Mouse (Mus musculus) kidney, embryonic 14.5 days (tissue): ENCODE data around the gene Tbc1d2. TPM values are rescaled to one million over a fixed set of nuclear protein-coding genes. Genes with fewer than 3 reads are reported as not detected.

Source experiments
- ATAC-seq: fragments of 200-750 bp; cut with Nextera tagmentation; 2 replicates; pipeline ENCODE4 v1.8.0; 2017; ENCODE audit warnings: moderate number of reproducible peaks, mild to moderate bottlenecking, moderate TSS enrichment, moderate library complexity; ENCODE audit not compliant: low FRiP score, low TSS enrichment
- H3K27ac ChIP-seq: fragments of 300-500 bp; sonication (generic); 2 replicates; pipeline ENCODE4 v1.5.1; 2014; ENCODE audit warnings: low read depth, mild to moderate bottlenecking, low read length, moderate library complexity, mixed read lengths
- H3K27me3 ChIP-seq: fragments of 300-500 bp; sonication (generic); 2 replicates; pipeline ENCODE4 v1.6.1; 2014; ENCODE audit warnings: mild to moderate bottlenecking, low read length; ENCODE audit not compliant: control insufficient read depth, insufficient read depth
- H3K36me3 ChIP-seq: fragments of 300-500 bp; sonication (generic); 2 replicates; pipeline ENCODE4 v1.6.1; 2014; ENCODE audit warnings: low read length, mixed read lengths; ENCODE audit not compliant: control insufficient read depth, insufficient read depth
- H3K4me1 ChIP-seq: fragments of 300-500 bp; sonication (generic); 2 replicates; pipeline ENCODE4 v1.6.1; 2014; ENCODE audit warnings: low read length, mixed read lengths; ENCODE audit not compliant: control insufficient read depth, insufficient read depth
- H3K4me2 ChIP-seq: fragments of 300-500 bp; sonication (generic); replicated peaks from 2 replicates; pipeline ENCODE4 v1.6.1; 2014; ENCODE audit warnings: low read depth, mild to moderate bottlenecking, low read length
- H3K4me3 ChIP-seq: fragments of 300-500 bp; sonication (generic); 2 replicates; pipeline ENCODE4 v1.5.1; 2014; ENCODE audit warnings: mild to moderate bottlenecking, low read length
- H3K9ac ChIP-seq: fragments of 300-500 bp; sonication (generic); 2 replicates; pipeline ENCODE4 v1.6.1; 2014; ENCODE audit warnings: low read depth, mild to moderate bottlenecking, low read length, moderate library complexity
- H3K9me3 ChIP-seq: fragments of 300-500 bp; sonication (generic); 2 replicates; pipeline ENCODE4 v1.6.1; 2016; ENCODE audit warnings: low read length; ENCODE audit not compliant: control insufficient read depth
- WGBS: fragments of 180-500 bp; shearing (Covaris S2); extraction: QIAGEN DNeasy Blood & Tissue Kit; methylation state at CpG from one replicate; pipeline ENCODE4 v1.1.7; 2014; 5-methylcytosine and 5-hydroxymethylcytosine counted together
- polyA plus RNA-seq: library from polyadenylated mRNA; unstranded; fragments of >200 nt; fragmentation: Nextera tagmentation; extraction: Ambion mirVana; gene quantifications from 2 replicates; pipeline ENCODE4 v1.2.1, GENCODE M21; 2014

Gene Tbc1d2
- polyA plus RNA-seq, 1 experiment from 2014 or later, result 2.6 TPM

DNA sequence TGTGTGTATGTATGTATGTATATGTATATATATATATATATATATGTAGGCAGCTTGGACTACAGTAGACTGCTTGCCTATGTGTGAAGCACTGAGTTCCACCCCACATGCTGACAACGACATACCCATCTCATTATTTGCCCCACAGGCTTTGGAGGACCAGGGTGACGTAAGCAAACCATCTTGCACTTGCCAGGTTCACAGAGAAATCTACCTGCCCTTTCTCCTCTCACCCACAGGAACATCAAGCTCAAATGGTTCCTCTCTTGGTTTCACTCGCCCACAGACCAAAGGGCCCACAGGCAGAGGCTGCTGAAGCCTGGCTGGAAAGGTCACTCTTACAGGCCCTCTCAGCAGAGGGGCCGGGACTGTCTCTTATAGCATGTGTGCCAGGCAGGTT is 77.4 kb downstream of the Tbc1d2 start:
- Histone ChIP-seq H3K27me3 (no peaks in the 10 kb centered on the region), H3K27ac (no peak overlapping the region), H3K4me3 (no peak overlapping the region), H3K9ac (no peak overlapping the region), H3K36me3 (no peaks in the 10 kb centered on the region), H3K4me1 (no peaks in the 10 kb centered on the region), H3K4me2 (no peak overlapping the region), H3K9me3 (no peaks in the 10 kb centered on the region)
- ATAC-seq, result no peak
- WGBS, result 66% methylated on average over 4 of the region's 4 CpGs

DNA sequence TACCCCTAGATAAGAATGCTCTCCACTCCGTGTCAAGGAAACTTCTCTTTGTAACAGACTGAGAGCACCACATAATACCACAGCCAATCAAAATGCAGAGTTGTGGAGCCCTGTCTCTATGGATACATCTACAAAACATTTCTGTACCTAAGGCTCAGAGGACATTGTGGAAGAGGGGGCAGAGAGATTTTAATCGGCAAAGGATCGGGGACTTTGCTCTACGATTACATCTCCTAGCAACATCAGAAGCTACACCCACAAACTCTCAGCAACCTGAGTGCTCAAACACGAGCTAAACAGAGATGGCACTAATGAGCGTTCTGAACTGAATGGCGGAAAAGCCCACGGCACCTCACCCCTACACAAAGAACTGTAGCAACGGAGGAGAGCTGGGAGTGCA is 78.3 kb downstream of the Tbc1d2 start:
- Histone ChIP-seq H3K27ac (no peak overlapping the region), H3K9ac (no peak overlapping the region)

DNA sequence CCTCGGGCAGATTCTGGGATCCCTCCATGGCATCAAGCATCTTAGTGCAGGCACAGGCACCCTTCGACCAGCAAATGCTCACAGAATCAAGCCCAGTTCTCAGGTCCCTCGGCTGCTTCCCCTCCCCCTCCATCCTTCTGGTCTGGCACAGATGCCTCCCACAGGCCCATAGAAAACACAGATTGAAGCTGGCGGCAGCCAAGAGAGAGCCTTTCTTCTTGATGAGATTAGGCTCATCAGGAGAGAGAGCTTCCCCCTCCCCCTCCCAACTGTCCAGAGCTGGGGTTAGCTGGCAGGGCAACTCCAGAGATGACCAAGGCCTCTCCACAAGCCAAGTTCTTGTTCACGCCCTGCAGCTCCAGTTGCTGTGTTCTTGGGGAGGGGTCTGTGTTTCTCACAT is 80.3 kb downstream of the Tbc1d2 start:
- WGBS, result 36% methylated on average over 5 of the region's 5 CpGs
- ATAC-seq, result no peak

More for the DNA sequence above, 78.3 kb downstream of the Tbc1d2 start:
- H3K4me3 ChIP-seq, result no peak overlapping the region
- no peaks in the 10 kb centered on the region for H3K4me1 ChIP-seq
- no peaks in the 10 kb centered on the region for H3K36me3 ChIP-seq
- no peak for ATAC-seq
- no peaks in the 10 kb centered on the region for H3K27me3 ChIP-seq
- H3K9me3 ChIP-seq, result no peaks in the 10 kb centered on the region
- 93% methylated on average over 9 of the region's 9 CpGs for WGBS
- H3K4me2 ChIP-seq, result no peak overlapping the region

DNA sequence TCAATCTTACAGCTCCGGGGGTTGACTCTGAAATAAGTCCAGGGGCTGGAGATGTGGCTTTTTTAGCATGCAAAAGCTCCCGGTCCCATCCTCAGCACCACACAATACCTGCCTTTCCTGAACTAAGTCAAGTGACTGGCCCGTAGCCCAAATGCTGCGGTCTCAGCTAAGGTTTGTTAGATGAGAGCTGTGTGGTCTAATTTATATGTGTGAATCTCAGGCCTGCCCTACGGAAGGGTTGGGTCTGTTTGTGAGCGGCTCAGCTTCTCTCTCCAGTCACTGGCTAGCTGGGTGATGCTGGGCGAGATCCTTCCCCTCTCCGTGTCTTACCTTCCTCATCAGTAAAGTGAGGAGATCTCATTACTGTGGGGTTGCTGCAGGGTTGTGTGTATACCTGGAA is 81.8 kb downstream of the Tbc1d2 start:
- H3K4me3 ChIP-seq, result no peak overlapping the region

More for the DNA sequence above, 80.3 kb downstream of the Tbc1d2 start:
- no peaks in the 10 kb centered on the region for H3K4me1 ChIP-seq
- no peaks in the 10 kb centered on the region for H3K36me3 ChIP-seq
- H3K27me3 ChIP-seq, result no peaks in the 10 kb centered on the region
- no peak overlapping the region for H3K9ac ChIP-seq
- no peaks in the 10 kb centered on the region for H3K9me3 ChIP-seq
- H3K27ac ChIP-seq, result no peak overlapping the region
- no peak overlapping the region for H3K4me2 ChIP-seq
- no peak overlapping the region for H3K4me3 ChIP-seq

DNA sequence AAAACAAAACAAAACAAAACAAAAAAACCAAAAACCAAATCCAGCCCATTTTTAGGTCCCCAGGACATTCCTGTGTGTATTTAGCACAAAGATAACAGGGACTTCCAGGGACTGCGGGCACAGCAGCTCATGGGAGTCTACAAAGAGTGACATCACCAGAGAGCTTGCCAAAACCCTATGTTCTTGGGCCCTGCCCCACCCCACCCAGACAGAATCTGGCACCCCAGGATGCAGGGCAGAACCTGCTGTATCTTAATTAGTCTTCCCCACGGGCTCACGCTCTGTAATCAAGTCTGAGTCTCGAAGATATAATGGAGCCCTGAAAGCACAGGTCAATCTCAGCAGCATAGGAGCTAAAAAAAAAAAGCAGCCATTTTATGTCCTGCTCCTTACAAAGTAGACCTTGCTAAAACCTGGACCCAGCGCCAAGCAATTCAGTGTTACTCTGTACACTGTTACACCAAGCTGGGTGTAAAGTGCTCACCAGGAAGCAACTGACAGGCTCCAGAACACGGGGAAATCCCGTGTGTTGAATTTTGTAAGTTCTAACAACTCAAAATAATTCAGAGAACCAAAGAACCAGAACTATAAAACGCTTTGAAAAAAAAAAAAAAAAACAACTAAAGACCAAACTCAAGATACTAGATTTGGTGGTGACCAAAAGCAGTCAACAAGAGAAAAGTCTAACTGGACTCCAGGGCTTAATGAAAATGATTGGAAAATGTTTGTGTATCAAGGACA is 82.9 kb downstream of the Tbc1d2 start:
- Histone ChIP-seq H3K27ac (no peak overlapping the region), H3K4me3 (no peak overlapping the region), H3K4me1 (no peaks in the 10 kb centered on the region), H3K4me2 (no peak overlapping the region), H3K9me3 (no peaks in the 10 kb centered on the region), H3K27me3 (no peaks in the 10 kb centered on the region), H3K36me3 (no peaks in the 10 kb centered on the region), H3K9ac (no peak overlapping the region)
- 79% methylated on average over 8 of the region's 8 CpGs for WGBS
- no peak for ATAC-seq

More for the DNA sequence above, 81.8 kb downstream of the Tbc1d2 start:
- no peaks in the 10 kb centered on the region for H3K27me3 ChIP-seq
- H3K27ac ChIP-seq, result no peak overlapping the region
- ATAC-seq, result no peak
- no peaks in the 10 kb centered on the region for H3K4me1 ChIP-seq
- H3K4me2 ChIP-seq, result no peak overlapping the region
- no peak overlapping the region for H3K9ac ChIP-seq
- H3K9me3 ChIP-seq, result no peaks in the 10 kb centered on the region
- no peaks in the 10 kb centered on the region for H3K36me3 ChIP-seq
- 88% methylated on average over 8 of the region's 8 CpGs for WGBS

DNA sequence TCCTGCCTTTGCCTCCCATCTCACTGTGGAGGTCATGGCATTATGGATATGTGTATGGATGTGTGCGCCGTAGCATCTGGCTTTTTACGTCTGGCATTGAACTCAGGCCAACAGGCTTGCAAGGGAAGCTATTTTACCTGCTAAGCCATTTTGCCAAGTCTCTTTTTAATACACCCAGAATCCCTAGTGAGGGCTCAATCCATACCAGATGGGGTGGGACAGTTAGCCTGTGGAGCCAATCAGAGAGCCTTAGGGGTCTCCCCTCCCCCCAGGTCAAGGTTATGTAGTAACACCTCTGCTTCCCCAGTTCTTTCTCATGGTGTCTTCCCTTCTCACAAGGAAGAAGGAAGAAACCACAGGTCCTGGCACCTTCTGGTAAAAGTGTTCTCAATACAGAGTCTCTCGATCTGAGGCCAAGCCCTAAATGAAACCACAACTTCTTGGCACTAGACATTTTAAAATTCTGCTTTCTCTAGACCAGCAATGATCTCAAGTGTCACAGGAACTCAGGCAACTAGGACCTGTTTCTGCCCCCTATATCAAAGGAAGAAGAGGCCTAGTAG is 84.5 kb downstream of the Tbc1d2 start:
- H3K4me1 ChIP-seq, result no peaks in the 10 kb centered on the region
- no peak overlapping the region for H3K9ac ChIP-seq
- no peaks in the 10 kb centered on the region for H3K27me3 ChIP-seq
- ATAC-seq, result no peak
- no peak overlapping the region for H3K4me2 ChIP-seq
- no peaks in the 10 kb centered on the region for H3K36me3 ChIP-seq
- H3K27ac ChIP-seq, result no peak overlapping the region
- WGBS, result 94% methylated on average over 4 of the region's 4 CpGs
- no peaks in the 10 kb centered on the region for H3K9me3 ChIP-seq
- H3K4me3 ChIP-seq, result no peak overlapping the region

DNA sequence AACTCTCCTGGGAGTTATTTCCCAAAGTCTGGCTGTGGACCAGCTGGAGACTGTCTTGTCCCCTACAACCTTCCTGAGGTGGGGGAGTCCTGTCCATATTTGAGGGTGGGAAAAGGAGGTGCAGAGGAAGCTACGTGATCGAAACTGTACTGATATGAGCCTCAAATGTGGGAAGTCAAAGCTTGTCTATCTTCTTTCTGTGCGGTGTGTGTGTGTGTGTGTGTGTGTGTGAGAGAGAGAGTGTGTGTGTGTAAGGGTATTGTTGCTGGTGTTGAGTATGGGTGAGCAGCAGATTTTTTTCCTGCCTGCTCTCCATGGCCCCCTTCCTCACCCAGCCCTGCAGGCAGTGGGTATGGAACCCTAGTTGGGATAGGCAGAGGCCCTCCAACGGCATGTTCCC is 85.8 kb downstream of the Tbc1d2 start:
- 89% methylated on average over 4 of the region's 4 CpGs for WGBS
- H3K4me1 ChIP-seq, result no peaks in the 10 kb centered on the region
- no peak overlapping the region for H3K9ac ChIP-seq
- H3K4me2 ChIP-seq, result no peak overlapping the region
- H3K36me3 ChIP-seq, result no peaks in the 10 kb centered on the region
- H3K27me3 ChIP-seq, result no peaks in the 10 kb centered on the region
- H3K4me3 ChIP-seq, result no peak overlapping the region
- ATAC-seq, result no peak
- H3K9me3 ChIP-seq, result no peaks in the 10 kb centered on the region
- H3K27ac ChIP-seq, result no peak overlapping the region

DNA sequence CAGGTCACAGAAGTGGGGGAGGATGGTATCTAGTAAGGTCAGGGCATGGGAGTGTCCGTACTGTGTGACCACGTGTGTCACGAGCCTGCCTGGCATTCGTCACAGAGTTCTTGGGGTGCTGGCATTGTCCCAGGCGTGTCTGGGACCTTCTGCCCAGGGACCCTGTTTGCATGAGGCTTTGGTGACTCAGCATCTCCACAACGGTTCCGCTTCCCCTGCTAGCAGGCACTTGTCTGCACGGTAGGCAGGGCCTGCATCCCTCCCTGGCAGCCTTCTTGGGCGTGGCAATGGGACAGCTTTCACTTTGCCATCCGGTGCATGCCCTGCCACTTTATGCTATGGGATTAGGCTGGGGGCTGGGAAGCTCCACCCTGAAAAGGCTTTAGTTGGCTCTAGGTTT is 86.2 kb downstream of the Tbc1d2 start:
- 67% methylated on average over 10 of the region's 10 CpGs for WGBS
- H3K27me3 ChIP-seq, result no peaks in the 10 kb centered on the region
- H3K27ac ChIP-seq, result no peak overlapping the region
- H3K4me1 ChIP-seq, result no peaks in the 10 kb centered on the region
- ATAC-seq, result no peak
- no peak overlapping the region for H3K4me3 ChIP-seq
- H3K9ac ChIP-seq, result no peak overlapping the region
- no peaks in the 10 kb centered on the region for H3K36me3 ChIP-seq
- no peak overlapping the region for H3K4me2 ChIP-seq
- no peaks in the 10 kb centered on the region for H3K9me3 ChIP-seq

DNA sequence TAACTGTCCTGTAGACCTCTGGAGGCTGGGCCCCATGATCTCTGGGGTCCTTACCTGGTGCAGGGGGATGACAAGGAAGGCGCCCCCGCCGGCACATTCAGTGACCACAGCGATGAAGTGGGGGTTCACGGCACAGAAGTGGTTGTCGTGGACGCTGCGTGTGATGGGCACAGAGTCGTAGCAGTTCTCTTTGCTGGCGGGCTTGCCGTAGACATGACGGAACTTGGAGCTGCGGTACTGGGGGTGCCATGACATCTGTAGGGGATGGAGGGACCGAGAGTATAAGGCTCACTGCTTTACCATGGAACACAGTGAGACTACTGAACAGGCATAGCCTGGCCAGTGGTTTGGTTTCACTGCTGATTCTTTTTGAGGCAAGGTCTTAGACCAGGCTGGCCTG is 87.2 kb downstream of the Tbc1d2 start:
- Histone ChIP-seq H3K27me3 (no peaks in the 10 kb centered on the region), H3K4me2 (no peak overlapping the region), H3K4me1 (no peaks in the 10 kb centered on the region), H3K36me3 (no peaks in the 10 kb centered on the region), H3K9me3 (no peaks in the 10 kb centered on the region), H3K27ac (no peak overlapping the region), H3K9ac (no peak overlapping the region), H3K4me3 (no peak overlapping the region)
- WGBS, result 94% methylated on average over 14 of the region's 14 CpGs
- no peak for ATAC-seq
